Mouse (Mus musculus): ENCODE results near the gene Sqstm1. TPM values are rescaled to one million over a fixed set of nuclear protein-coding genes. Genes with fewer than 3 reads are reported as not detected.

Sqstm1 gene
- 100 to 1,000 TPM; 315 to 336 TPM for total RNA-seq (2023)

DNA sequence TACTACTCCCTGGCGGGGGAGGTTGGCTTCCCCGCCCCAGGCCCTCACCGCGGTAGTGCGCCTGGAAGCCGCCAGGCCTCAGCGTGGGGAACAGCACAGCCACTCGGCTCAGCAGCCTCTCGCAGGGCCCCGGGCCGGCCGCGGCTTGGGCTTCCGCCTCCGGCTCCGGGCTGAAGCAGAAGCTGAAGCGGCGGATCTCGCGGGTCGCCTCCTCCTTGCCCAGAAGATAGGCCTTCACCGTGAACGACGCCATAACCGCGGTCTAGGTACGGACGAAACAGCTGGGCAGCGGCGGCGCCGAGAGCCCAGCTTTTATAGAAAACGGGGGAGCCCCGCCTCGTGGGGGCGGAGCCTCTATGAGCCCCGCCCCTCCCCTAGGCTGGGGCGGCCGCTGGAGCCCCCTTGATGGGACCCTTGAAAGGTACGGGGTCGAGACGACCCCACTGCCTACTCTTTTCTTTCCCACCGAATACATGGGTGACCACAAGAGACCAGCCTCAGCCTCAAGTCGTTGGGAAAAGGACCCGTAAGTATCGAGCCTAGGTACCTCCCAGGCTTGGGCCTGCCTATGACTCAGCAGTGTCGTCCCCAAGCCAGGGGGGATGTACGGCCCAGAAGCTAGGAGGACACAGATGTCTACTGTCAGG is at the start of gene Sqstm1, which contains the start of gene Mgat4b:
Gene Sqstm1, minus strand, starts transcription at position 323 of the 647 bp plus-strand sequence.
Gene Mgat4b, plus strand, starts transcription at position 386 of the 647 bp plus-strand sequence.

GRCm38 (mm10) chr11:50238324-50238723 is 27.7 kb upstream of the Sqstm1 start, which contains the start of gene Ltc4s:
TSS of gene Ltc4s (minus strand) at chr11:50238616.

GRCm38 (mm10) chr11:50174111-50174729 is 36.4 kb downstream of the Sqstm1 start, which contains the start of gene Mrnip:
TSS of gene Mrnip (plus strand) at chr11:50174444.

Other genes starting within 250 kb of the Sqstm1 start
- gene Rnf130, start 185.5 kb downstream of the Sqstm1 start, total RNA-seq (2023) = 100 to 1,000 TPM; 244 to 262 TPM
- 10 to 100 TPM; 55.4 to 64.1 TPM for gene Tbc1d9b, start 79.4 kb downstream of the Sqstm1 start, total RNA-seq (2023)
- 1 to 10 TPM; 2.8 to 4.0 TPM for gene Mrnip, start 36.4 kb downstream of the Sqstm1 start, total RNA-seq (2023)
- 10 to 100 TPM; 14.0 to 20.4 TPM for gene Mgat4b, start 63 bp upstream of the Sqstm1 start, total RNA-seq (2023)
- gene Ltc4s, start 27.8 kb upstream of the Sqstm1 start, total RNA-seq (2023) = 1 to 10 TPM in 1 of 2 experiments, under 1 TPM in 1; 0.71 to 1.6 TPM
- 10 to 100 TPM; 46.0 to 48.1 TPM for gene Maml1, start 81.5 kb upstream of the Sqstm1 start, total RNA-seq (2023)
- 100 to 1,000 TPM; 152 to 185 TPM for gene Canx, start 114.8 kb upstream of the Sqstm1 start, total RNA-seq (2023)
- gene Cby3, start 143.6 kb upstream of the Sqstm1 start, total RNA-seq (2023) = not detected
- 100 to 1,000 TPM; 424 to 460 TPM for gene Hnrnph1, start 166.2 kb upstream of the Sqstm1 start, total RNA-seq (2023)
- 10 to 100 TPM; 24.2 to 32.0 TPM for gene Rufy1, start 220.3 kb upstream of the Sqstm1 start, total RNA-seq (2023)

All from neutrophil, adult 59 days (primary cell).